Mouse (Mus musculus) G1E (cell line): ENCODE measurements around the gene Hspa1b. TPM values are rescaled to one million over a fixed set of nuclear protein-coding genes. Genes with fewer than 3 reads are reported as not detected.
"Not testable (repeated sequence)": the region's sequence is repeated elsewhere in the genome, so short reads cannot be mapped to it uniquely, and the experiment has no call there.

Experiments
- ATAC-seq: 2 replicates; pipeline ENCODE4 v1.8.0; 2016; ENCODE audit warnings: mild to moderate bottlenecking; ENCODE audit not compliant: insufficient number of reproducible peaks, poor library complexity, low FRiP score, severe bottlenecking; ENCODE audit errors: extremely low read depth
- DNase-seq: peaks from one replicate; pipeline ENCODE4 v3.0.0; 2012; ENCODE audit warnings: low spot score
- H3K27me3 ChIP-seq: 2 replicates; pipeline ENCODE4 v1.6.1; 2012; ENCODE audit warnings: mild to moderate bottlenecking, low read length, inconsistent platforms; ENCODE audit not compliant: insufficient read depth
- H3K36me3 ChIP-seq: replicated peaks from 2 replicates; pipeline ENCODE3; 2012; ENCODE audit warnings: mild to moderate bottlenecking, inconsistent platforms
- H3K4me1 ChIP-seq: 2 replicates; pipeline ENCODE4 v1.6.1; 2012; ENCODE audit warnings: low read depth, low read length, inconsistent platforms, mixed read lengths; ENCODE audit not compliant: insufficient read depth
- H3K4me3 ChIP-seq: 2 replicates; pipeline ENCODE4 v1.5.1; 2012; ENCODE audit warnings: low read depth, mild to moderate bottlenecking, inconsistent platforms, low read length, moderate library complexity, mixed read lengths
- H3K9me3 ChIP-seq: replicated peaks from 2 replicates; pipeline ENCODE4 v1.6.1; 2012; ENCODE audit warnings: inconsistent platforms
- CTCF ChIP-seq: IDR thresholded peaks from 2 replicates; pipeline ENCODE4 v1.5.1; 2012; ENCODE audit warnings: low read depth, low read length, inconsistent platforms, mixed read lengths
- GATA1 ChIP-seq: IDR thresholded peaks from 2 replicates; pipeline ENCODE4 v1.6.1; 2012; ENCODE audit warnings: borderline replicate concordance, low read length, inconsistent platforms, mixed read lengths
- GATA2 ChIP-seq: IDR thresholded peaks from 2 replicates; pipeline ENCODE4 v1.6.1; 2012; ENCODE audit warnings: low read depth, low read length, inconsistent platforms, borderline replicate concordance
- POLR2AphosphoS5 ChIP-seq: IDR thresholded peaks from 2 replicates; pipeline ENCODE4 v1.6.1; 2012; ENCODE audit warnings: low read depth, low read length, inconsistent platforms; ENCODE audit not compliant: insufficient replicate concordance
- TAL1 ChIP-seq: conservative IDR thresholded peaks from 2 replicates; pipeline ENCODE4 v1.6.1; 2012; ENCODE audit warnings: low read depth, low read length, inconsistent platforms, mixed read lengths
- polyA plus RNA-seq: library from polyadenylated mRNA; stranded (reverse); fragments of >175 nt; gene quantifications from 2 replicates; pipeline ENCODE4 v1.2.3, GENCODE M21; 2012
- total RNA-seq, 2 experiments: library from RNA; stranded (forward) in 1 of 2; stranded (reverse) in 1 of 2; fragments of 200-1000 nt in 1 of 2; fragments of >200 nt in 1 of 2; fragmentation: Nextera tagmentation in 1 of 2; gene quantifications; 2 replicates each; pipeline ENCODE4 v1.2.3; 2014 to 2017

The Hspa1b gene
- total and polyA plus RNA-seq, 3 experiments: 0.11 to 0.93 TPM; not detected in 1

DNA sequence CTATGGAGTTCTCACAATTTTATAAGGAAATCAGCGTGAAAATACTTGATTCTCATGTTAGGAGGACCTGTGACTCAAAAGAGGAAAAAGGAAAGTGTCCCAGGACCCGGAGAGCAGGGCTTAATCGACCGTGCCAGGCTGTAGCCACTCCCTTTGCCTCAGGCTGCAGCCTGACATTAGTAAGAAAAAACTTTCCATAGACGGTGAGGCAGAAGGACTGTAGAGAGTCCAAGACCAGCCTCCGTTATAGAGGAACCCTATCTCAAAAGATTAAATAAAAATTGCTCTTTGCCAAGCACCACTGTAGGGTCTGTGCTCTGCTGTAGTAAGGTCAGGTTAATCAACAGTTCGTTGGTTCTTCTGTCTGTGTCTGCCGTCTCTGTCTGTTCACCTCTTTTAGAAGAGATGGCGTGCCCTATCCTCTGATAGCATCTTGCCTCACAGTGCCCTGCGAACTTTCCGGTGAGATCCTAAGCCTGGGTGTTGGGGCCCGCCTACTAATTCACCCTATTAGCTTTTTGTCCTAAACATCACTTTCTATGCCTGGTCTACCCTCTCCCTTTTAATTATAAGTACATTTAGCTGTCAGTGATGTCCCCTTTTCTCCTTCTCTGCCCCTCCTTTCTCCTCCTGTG is 960 bp upstream of the Hspa1b start:
- Histone ChIP-seq H3K4me3 (peak overlapping the region; percentile 71), H3K36me3 (no peaks in the 10 kb centered on the region), H3K9me3 (peaks cover 14% of the 10 kb centered on the region), H3K4me1 (peaks cover 22% of the 10 kb centered on the region), H3K27me3 (peaks cover 14% of the 10 kb centered on the region)
- DNase-seq: no peak
- ATAC-seq: no peak
- TF ChIP-seq CTCF: no peak
- TF ChIP-seq POLR2AphosphoS5: no peak
- TF ChIP-seq GATA1: no peak
- TF ChIP-seq GATA2: no peak
- no peak for TF ChIP-seq TAL1

DNA sequence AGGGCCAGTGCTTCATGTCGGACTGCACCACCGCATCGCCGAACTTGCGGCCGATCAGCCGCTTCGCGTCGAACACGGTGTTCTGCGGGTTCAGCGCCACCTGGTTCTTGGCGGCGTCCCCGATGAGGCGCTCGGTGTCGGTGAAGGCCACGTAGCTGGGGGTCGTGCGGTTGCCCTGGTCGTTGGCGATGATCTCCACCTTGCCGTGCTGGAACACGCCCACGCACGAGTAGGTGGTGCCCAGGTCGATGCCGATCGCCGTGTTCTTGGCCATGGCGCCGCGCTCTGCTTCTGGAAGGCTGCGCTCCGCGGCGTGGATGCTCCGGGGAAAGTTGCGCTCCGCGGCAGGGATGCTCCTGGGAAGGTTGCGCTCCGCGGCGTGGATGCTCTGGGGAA is 306 bp downstream of the Hspa1b start:
- DNase-seq, H3K36me3 ChIP-seq, H3K27me3 ChIP-seq, ATAC-seq: not testable (repeated sequence)
- Histone ChIP-seq H3K9me3 (peaks cover 14% of the 10 kb centered on the region), H3K4me3 (peak overlapping the region; percentile 71; the same call in 1 of the 2 replicates), H3K4me1 (peaks cover 15% of the 10 kb centered on the region)

DNA sequence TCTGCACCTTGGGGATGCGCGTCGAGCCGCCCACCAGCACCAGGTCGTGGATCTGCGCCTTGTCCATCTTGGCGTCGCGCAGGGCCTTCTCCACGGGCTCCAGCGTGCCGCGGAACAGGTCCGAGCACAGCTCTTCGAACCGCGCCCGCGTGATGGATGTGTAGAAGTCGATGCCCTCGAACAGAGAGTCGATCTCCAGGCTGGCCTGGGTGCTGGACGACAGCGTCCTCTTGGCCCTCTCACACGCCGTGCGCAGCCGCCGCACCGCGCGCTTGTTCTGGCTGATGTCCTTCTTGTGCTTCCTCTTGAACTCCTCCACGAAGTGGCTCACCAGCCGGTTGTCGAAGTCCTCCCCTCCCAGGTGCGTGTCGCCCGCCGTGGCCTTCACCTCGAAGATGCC is 1.1 kb downstream of the Hspa1b start:
- not testable (repeated sequence) for H3K36me3 ChIP-seq, H3K27me3 ChIP-seq, ATAC-seq, DNase-seq, H3K4me3 ChIP-seq
- Histone ChIP-seq H3K4me1 (peaks cover 21% of the 10 kb centered on the region), H3K9me3 (peaks cover 14% of the 10 kb centered on the region)

DNA sequence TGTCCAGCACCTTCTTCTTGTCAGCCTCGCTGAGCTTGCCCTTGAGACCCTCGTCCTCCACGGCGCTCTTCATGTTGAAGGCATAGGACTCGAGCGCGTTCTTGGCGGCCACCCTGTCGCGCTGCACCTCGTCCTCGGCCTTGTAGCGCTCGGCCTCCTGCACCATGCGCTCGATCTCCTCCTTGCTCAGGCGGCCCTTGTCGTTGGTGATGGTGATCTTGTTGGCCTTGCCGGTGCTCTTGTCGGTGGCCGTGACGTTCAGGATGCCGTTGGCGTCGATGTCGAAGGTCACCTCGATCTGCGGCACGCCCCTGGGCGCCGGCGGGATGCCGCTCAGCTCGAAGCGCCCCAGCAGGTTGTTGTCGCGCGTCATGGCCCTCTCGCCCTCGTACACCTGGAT is 1.7 kb downstream of the Hspa1b start:
- not testable (repeated sequence) for H3K27me3 ChIP-seq, H3K4me3 ChIP-seq, DNase-seq, ATAC-seq, H3K36me3 ChIP-seq
- H3K4me1 ChIP-seq: peaks cover 21% of the 10 kb centered on the region
- peaks cover 14% of the 10 kb centered on the region for H3K9me3 ChIP-seq

DNA sequence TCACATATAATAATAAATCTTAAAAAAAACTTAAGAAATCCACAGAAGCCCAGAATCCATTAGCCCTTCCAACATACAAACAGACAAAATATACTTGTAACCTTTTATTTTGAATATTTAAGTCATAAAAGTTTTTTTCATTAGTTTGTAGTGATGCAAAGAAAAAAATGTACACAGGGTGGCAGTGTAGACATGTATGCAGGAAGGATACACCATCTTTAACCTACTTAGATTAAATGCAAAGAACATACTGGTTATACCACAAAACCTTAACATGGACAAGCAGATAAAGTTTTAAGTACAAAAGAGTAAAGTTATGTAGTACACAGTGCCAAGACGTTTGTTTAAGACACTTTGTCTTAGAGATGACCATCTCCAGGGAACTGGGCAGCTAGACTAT is 2.7 kb downstream of the Hspa1b start:
- ATAC-seq (no peak), DNase-seq (no peak)
- no peak for TF ChIP-seq GATA2
- TF ChIP-seq CTCF: no peak
- TF ChIP-seq GATA1: no peak
- TF ChIP-seq POLR2AphosphoS5: no peak
- no peak for TF ChIP-seq TAL1
- Histone ChIP-seq H3K36me3 (peaks cover 7% of the 10 kb centered on the region), H3K4me3 (no peak overlapping the region), H3K27me3 (no peaks in the 10 kb centered on the region), H3K9me3 (peaks cover 14% of the 10 kb centered on the region), H3K4me1 (peaks cover 17% of the 10 kb centered on the region)

DNA sequence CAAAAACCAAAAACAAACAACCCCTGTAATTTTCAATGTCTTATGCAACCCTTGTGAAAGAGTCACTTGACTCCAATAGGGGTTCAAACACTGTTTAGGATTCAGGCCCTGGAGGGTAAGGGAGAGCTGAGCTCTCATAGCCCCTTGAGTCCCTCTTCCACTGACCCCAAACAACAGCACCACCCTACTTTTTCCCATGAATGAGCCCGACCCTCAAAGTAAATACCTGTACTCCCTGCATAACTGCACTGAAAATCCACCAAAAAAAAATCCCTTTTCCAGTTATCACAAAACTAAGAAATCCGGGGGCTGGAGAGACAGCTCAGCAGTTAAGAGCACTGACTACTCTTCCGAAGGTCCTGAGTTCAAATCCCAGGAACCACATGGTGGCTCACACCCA is 3.2 kb downstream of the Hspa1b start:
- Histone ChIP-seq H3K27me3 (no peaks in the 10 kb centered on the region), H3K4me1 (peaks cover 18% of the 10 kb centered on the region), H3K4me3 (no peak overlapping the region), H3K36me3 (peaks cover 11% of the 10 kb centered on the region), H3K9me3 (peaks cover 14% of the 10 kb centered on the region)
- TF ChIP-seq TAL1: no peak
- no peak for TF ChIP-seq CTCF
- no peak for TF ChIP-seq GATA1
- TF ChIP-seq GATA2: no peak
- TF ChIP-seq POLR2AphosphoS5: no peak
- no peak for DNase-seq
- no peak for ATAC-seq

DNA sequence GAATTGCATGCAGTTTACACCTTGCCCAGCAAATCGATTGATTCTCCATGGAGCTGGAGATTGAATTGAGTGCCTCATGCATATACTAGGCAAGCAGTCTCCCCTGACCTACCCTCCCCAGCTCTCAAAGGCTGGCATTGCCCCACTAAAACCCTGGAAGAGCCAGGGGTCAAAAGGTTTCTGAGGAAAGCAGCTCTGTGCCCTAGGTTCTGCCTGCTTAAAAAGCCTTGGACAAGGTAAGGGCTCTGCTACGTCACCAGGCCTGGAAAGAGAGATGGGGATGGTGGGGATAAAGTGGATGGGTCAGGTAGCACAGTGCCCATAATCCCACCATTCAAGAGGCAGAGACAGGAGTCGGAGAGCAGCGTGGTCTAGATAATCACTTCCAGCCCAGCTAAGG is 4.2 kb downstream of the Hspa1b start:
- no peak overlapping the region for H3K4me3 ChIP-seq
- peaks cover 22% of the 10 kb centered on the region for H3K36me3 ChIP-seq
- H3K4me1 ChIP-seq: peaks cover 21% of the 10 kb centered on the region
- H3K9me3 ChIP-seq: peaks cover 14% of the 10 kb centered on the region
- no peaks in the 10 kb centered on the region for H3K27me3 ChIP-seq
- TF ChIP-seq GATA1 (no peak), GATA2 (no peak)
- ATAC-seq (no peak), DNase-seq (no peak)

DNA sequence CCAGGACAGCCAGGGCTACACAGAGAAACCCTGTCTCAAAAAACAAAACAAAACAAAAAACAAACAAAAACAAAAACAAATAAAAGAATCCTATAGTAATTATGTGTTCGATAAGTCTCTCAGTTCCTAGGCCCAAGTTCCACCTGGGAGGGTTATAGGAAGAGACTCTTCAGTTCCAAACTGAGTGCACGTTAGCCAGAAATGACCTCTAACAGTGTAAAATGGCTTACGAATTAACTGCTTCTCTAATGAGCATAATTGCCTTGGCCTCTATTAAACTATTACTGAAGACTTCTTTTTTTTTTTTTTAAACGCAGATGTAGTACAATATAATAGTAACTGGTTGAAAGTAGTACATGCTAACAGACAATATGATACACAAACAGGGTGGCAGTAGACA is 5.1 kb downstream of the Hspa1b start:
- ATAC-seq: no peak
- TF ChIP-seq CTCF (no peak), TAL1 (no peak), GATA1 (no peak), POLR2AphosphoS5 (no peak), GATA2 (no peak)

More for the DNA sequence above, 5.1 kb downstream of the Hspa1b start:
- H3K9me3 ChIP-seq: peaks cover 10% of the 10 kb centered on the region
- peaks cover 27% of the 10 kb centered on the region for H3K36me3 ChIP-seq
- peaks cover 21% of the 10 kb centered on the region for H3K4me1 ChIP-seq
- no peak for DNase-seq
- H3K4me3 ChIP-seq: no peak overlapping the region
- no peaks in the 10 kb centered on the region for H3K27me3 ChIP-seq
